Mouse (Mus musculus) cerebral cortex, adult 2 months (tissue): ENCODE results near the gene Atpaf1.

Experiments used
- WGBS: fragments of 180-500 bp; shearing (Covaris S2); methylation state at CpG from one replicate; pipeline ENCODE4 v1.1.7; 2018; 5-methylcytosine and 5-hydroxymethylcytosine counted together

The Atpaf1 gene

GRCm38 (mm10) chr4:115784769-115785510 is at the start of gene Atpaf1:
Gene Atpaf1, plus strand, starts transcription at chr4:115784812.
- WGBS, result under 1% methylated on average over 66 of the region's 69 CpGs

DNA sequence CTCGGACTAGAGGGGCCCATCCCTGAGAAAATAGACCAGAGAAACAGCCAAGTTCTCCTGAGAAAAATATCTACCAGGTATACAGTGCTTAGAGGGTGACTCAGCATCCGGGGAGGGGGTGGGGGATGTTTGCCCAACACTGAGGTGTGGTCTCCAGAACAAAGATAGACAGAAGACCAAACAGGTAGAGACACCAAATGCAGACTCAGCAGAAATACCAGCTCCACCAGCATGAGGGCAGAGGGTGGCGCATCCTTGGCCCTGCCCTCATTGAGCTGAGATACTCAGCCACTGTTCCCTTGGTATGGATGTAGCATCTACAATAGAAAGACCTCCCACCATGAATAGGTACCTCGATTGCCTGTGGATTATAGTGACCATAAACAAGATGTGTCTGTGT is 49.7 kb upstream of the Atpaf1 start:
- WGBS, result 71% methylated on average over 4 of the region's 4 CpGs

DNA sequence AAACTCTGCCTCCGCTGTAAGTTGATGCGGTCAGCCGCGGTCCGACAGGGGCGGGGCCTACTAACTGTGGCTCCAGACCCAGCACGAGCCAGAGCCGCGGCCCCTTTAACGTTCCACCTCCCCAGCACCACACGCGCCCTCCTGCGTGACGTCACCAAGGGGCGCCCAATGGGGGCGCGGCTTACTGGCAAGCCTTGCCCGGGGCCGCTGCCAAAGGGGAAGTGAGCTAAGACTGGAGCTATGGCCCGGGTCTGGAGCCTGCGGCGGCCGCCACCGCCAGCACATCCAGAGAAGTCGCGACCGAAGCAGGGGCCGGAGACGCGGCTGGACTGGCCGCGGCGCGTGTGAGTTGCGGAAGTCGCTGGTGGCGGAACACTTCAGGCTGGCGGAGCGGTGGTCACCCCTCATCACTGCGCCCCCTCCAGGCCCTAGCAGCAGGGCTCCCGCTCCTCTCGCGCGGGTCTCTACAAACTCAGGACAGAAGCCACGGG is 47.0 kb upstream of the Atpaf1 start, which contains the start of gene Efcab14:
Efcab14 (plus strand) TSS at position 194 of the 491 bp plus-strand sequence.
- WGBS, result under 1% methylated on average over 45 of the region's 45 CpGs

DNA sequence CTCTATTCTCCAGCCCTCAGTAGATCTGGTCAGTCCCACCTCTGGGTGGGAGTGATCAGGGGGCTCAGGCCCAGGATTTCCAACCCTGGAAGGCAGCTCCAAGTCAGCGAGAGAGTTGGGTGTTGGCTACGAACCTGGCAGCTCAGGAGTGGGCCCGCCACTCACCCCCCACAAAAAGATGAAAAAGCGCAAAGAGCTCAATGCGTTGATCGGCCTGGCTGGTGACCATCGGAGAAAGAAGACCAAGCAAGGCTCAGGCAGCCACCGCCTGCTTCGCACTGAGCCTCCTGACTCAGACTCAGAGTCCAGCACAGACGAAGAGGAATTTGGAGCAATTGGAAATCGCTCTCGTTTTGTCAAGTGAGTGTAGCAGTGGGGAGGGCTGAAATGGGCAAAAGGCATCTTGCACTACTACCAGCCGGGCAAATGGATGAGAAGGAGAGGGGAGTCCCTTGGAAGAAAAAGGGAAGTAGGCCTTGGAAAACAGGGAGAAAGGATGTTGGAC is 46.1 kb upstream of the Atpaf1 start:
- WGBS, result 30% methylated on average over 13 of the region's 13 CpGs

- 79% methylated on average over 4 of the region's 4 CpGs for WGBS
Observed at GRCm38 (mm10) chr4:115743096-115743495, 41.5 kb upstream of the Atpaf1 start.

GRCm38 (mm10) chr4:115748181-115748580 is 36.4 kb upstream of the Atpaf1 start:
- 53% methylated on average over 1 of the region's 1 CpGs for WGBS

DNA sequence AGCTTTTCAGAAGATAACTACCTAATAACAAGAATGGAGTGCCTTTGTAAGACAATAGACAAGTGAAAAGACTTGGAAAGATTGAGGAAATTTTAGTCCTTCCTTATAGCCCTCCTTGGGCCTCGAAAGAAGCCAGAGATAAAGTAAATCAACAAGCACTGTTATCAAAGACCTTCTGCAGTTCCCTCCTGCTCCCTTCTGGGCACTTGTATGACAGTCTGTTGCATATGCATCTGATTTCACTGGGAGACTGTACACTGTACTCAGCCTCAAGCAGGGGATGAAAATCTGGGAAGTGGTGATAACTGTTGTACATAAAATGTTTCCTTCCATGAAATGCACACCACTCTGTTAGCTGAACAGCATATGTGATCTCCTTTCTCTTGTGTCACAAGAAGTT is 35.3 kb upstream of the Atpaf1 start:
- 95% methylated on average over 1 of the region's 1 CpGs for WGBS

GRCm38 (mm10) chr4:115754101-115754500 is 30.5 kb upstream of the Atpaf1 start:
- 78% methylated on average over 3 of the region's 3 CpGs for WGBS

- 94% methylated on average over 1 of the region's 1 CpGs for WGBS
Observed at GRCm38 (mm10) chr4:115754851-115755250, 29.8 kb upstream of the Atpaf1 start.

DNA sequence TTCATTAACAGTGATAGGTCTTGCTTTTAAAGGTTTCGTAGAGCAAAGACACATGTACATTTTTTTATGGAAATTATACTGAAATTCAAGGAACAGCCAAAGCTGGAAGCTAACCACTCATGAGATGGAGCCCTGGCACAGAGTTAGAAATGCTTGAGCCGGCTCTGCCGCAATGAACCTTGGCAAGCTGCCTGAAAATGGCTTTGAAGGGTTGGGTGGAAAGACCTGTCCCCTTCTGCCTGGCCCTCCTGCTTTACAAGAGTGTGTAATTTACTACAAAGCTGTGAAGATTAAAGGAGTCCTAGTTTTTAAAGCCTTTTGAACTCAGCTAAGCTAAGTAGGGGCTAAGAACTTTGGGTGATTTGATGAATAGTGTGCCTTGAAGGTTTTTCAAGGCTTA is 23.4 kb upstream of the Atpaf1 start:
- 66% methylated on average over 3 of the region's 3 CpGs for WGBS

- 81% methylated on average over 11 of the region's 11 CpGs for WGBS
Observed at GRCm38 (mm10) chr4:115764581-115764980, 20.0 kb upstream of the Atpaf1 start.

GRCm38 (mm10) chr4:115767647-115768467 is 16.8 kb upstream of the Atpaf1 start:
- 67% methylated on average over 11 of the region's 11 CpGs for WGBS

DNA sequence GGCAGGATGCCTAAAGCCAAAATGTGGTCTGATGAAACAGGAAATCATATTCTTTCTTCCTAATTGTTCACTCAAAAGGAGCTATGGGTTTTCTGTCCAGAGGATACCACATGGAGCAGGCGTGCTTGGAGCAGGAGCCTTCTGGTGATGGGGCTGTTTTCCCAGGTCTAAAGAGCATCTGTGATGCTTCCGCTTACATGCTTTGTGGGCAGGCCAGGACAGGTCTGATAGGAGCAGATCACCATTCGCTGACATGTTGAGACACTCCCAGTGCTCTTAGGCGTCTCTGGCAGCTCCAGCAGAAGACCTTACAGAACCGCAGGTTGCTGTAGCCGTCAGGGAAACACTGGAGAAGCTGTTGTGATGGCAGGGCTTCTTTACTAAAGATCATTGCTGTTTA is 9.6 kb upstream of the Atpaf1 start:
- 88% methylated on average over 6 of the region's 6 CpGs for WGBS

GRCm38 (mm10) chr4:115777627-115778026 is 7.0 kb upstream of the Atpaf1 start:
- 96% methylated on average over 2 of the region's 2 CpGs for WGBS

DNA sequence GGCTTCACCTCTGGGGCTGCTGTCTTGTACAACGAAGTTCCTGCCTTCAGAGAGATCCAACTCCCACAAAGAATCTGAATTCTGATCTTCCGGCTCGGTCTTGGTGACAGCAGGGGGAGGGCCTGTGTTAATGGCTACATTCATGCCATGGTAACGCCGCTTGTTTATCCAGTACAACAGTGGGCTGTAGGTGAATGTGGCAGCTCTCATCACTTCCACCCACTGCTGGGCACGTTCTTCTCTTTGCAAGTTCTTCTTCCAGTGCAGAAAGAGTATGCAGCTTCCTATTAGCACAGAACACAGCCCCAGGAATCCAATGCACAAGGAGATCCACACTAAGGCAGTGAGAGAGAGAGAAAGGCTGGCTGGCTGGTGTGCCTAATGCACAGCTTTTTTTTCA is 4.3 kb upstream of the Atpaf1 start:
- 27% methylated on average over 6 of the region's 6 CpGs for WGBS

DNA sequence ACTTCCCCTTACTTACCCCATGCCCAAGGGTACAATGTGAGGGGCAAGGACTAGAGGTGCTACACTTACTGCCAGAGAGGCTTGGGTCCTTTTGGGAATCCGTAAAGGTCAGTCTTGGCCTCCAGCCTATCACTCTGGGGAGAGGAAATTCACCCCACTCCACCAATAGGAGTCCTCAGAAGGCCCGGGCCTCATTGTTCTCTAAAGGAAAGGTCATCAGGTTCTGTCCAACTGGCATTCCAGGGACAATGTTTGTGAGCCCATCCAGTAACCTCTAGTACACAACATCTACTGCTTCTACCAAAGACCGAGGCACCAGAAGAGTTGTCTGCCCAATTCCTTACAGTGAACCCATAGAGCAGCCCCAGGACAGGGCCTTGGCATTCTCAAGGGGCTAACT is 3.7 kb upstream of the Atpaf1 start, which contains the start of gene Tex38:
Tex38 (minus strand) TSS at position 101 of the 400 bp plus-strand sequence.
- 87% methylated on average over 3 of the region's 3 CpGs for WGBS

- 93% methylated on average over 5 of the region's 5 CpGs for WGBS
Observed at GRCm38 (mm10) chr4:115782026-115782805, 2.4 kb upstream of the Atpaf1 start.

- whole genome bisulfite sequencing, result 48% methylated on average over 7 of the region's 7 CpGs
Observed at GRCm38 (mm10) chr4:115785511-115786034, 961 bp downstream of the Atpaf1 start.

DNA sequence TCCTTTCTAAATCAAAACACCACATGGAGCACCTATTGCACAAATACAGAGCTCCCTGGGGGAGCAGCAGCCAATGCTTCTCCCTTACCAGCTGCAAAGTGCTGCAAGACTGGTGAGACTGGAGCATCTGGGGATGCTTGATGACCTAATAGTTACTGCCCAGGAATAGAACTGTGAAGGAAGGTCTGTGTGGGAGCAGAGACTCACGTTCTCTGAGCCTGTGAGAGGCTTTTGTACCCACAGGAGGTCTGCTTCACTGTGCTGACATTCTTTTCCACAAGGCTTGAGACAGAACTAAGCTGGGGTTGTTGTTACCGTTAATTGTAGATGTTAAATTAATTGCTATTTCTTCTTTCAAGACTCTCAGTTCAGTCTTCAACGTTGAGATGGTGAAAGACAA is 6.3 kb downstream of the Atpaf1 start:
- WGBS, result 50% methylated on average over 3 of the region's 3 CpGs

DNA sequence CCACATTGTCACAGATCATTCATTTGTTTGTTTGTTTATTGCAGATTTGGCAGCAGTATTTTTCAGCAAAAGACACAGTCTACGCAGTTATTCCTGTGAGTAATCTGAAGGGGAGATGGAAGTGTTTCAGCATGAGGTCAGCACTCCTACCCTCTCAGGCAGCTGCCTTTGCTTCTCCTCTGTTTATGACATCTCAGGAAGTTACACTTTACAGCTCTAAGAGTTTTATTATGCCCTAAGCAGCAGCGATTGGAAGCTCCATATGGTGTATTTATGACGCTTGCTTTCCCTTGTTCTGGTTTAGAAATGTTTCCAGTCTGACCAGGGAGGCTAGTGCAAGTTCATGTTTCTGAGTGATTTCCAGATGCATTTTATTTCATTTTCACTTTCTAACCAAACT is 10.7 kb downstream of the Atpaf1 start:
- WGBS, result 84% methylated on average over 3 of the region's 3 CpGs

DNA sequence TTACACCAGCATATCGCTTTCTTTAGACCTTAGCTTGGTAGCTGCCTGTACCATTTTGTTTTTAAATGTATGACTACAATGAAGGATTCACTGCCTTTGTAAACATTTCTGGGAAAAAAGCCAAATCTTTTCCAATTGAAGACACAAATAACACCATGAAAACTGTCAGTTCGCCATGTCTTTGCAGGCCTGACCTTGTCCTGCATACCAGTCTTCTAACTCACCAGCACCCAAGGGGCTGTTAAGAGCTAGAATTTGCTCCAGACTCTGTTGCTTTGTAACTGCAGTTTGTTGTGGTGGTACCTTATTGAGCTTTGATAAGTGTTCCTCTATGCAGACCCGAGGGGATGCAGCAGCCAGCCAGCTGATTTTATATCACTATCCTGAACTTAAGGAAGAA is 15.4 kb downstream of the Atpaf1 start:
- 55% methylated on average over 3 of the region's 3 CpGs for WGBS
